Mouse (Mus musculus) G1E (cell line): ENCODE measurements around the gene Slc8b1.

Source experiments
- CTCF ChIP-seq: IDR thresholded peaks from 2 replicates; pipeline ENCODE4 v1.5.1; 2012; ENCODE audit warnings: low read depth, low read length, inconsistent platforms, mixed read lengths
- GATA2 ChIP-seq: IDR thresholded peaks from 2 replicates; pipeline ENCODE4 v1.6.1; 2012; ENCODE audit warnings: low read depth, low read length, inconsistent platforms, borderline replicate concordance

DNA sequence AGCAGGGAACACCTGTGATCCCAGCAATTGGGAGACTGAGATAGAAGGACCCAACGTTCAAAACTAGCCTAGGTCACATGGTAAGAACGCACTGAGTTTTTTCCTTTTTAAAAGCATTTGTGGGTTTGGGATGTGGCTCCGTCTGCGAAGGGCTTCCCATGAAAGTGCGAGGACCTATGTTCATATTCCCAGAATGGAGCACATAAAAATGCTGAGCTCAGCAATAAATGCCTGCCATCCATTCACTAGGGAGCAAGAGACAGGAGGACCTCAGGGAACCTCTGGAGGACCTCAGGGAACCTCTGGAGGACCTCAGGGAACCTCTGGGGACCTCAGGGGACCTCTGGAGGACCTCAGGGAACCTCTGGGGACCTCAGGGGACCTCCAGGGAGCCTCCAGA, 33.0 kb upstream of the Slc8b1 start:
- no peak for TF ChIP-seq GATA2
- TF ChIP-seq CTCF = no peak
